Mouse (Mus musculus): ENCODE data around the gene Vmn1r71. TPM values are rescaled to one million over a fixed set of nuclear protein-coding genes. Genes with fewer than 3 reads are reported as not detected.

Gene Vmn1r71
- not detected for polyA plus RNA-seq (2014; fragmentation: Illumina TruSeq; extraction: RNeasy Lipid Tissue Mini Kit (QIAGEN cat#74804); ENCODE audit: insufficient read depth, low read depth, low replicate concordance)

GRCm38 (mm10) chr7:10754264-10754663 is at the start of gene Vmn1r71:
Gene Vmn1r71, minus strand, starts transcription at chr7:10754364.

Other genes with a start within 250 kb of the Vmn1r71 start
- gene Vmn1r68, start 195.9 kb downstream of the Vmn1r71 start, polyA plus RNA-seq (2014; fragmentation: Illumina TruSeq; extraction: RNeasy Lipid Tissue Mini Kit (QIAGEN cat#74804); ENCODE audit: insufficient read depth, low read depth, low replicate concordance), result not detected
- not detected for gene Vmn1r69, start 140.7 kb downstream of the Vmn1r71 start, polyA plus RNA-seq (2014; fragmentation: Illumina TruSeq; extraction: RNeasy Lipid Tissue Mini Kit (QIAGEN cat#74804); ENCODE audit: insufficient read depth, low read depth, low replicate concordance)
- gene Vmn1r70, start 122.8 kb downstream of the Vmn1r71 start, polyA plus RNA-seq (2014; fragmentation: Illumina TruSeq; extraction: RNeasy Lipid Tissue Mini Kit (QIAGEN cat#74804); ENCODE audit: insufficient read depth, low read depth, low replicate concordance), result not detected
- gene Nlrp4b, start 66.6 kb downstream of the Vmn1r71 start, polyA plus RNA-seq (2014; fragmentation: Illumina TruSeq; extraction: RNeasy Lipid Tissue Mini Kit (QIAGEN cat#74804); ENCODE audit: insufficient read depth, low read depth, low replicate concordance), result not detected
- gene Zscan4b, start 150.7 kb upstream of the Vmn1r71 start, polyA plus RNA-seq (2014; fragmentation: Illumina TruSeq; extraction: RNeasy Lipid Tissue Mini Kit (QIAGEN cat#74804); ENCODE audit: insufficient read depth, low read depth, low replicate concordance), result not detected